Comparison of ENCODE assay signal across 11 mouse cellular contexts in the genomic region with DNA sequence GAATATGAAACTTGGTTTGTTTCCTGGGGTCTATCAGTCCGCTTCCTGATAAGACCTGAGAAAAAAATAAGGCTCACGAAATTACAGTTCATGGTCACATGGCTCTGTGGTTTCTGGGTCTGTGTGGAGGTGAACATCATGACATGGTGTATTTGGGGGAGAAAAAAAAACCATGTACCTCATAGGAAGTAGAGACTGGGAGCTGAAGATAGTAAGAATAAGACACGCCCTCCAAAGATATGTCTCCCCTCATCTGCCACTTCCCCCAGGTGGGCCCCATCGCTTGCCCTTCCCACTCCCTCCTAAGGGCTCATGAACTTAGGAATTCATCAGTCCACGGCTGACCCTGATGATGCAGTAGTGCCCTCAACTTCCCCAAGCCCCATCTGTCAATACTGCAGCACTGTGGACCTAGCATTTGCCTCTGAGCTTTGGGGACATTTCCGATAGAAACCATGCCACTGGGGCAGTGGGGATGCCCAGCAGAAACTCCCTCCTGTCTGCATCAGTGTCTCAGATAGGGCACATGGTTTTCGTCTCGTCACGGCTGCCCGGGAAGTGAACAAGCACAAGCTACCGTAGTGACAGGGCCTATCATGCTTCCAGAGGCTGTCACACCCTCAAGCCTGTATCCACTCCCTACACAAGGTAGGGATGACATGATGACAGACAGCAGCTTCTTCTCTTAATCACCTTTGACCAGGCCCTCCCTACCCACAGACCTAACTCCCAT. TPM values are rescaled to one million over a fixed set of nuclear protein-coding genes. Genes with fewer than 3 reads are reported as not detected.
A peak's percentile ranks its signal among the peaks of the same experiment; 100 is the strongest.
DNase-seq lines count a peak whose midpoint lies in the region; ATAC-seq and TF ChIP-seq lines count a peak whose summit lies in the region.
"Had no signal": no experiment of that assay in that cellular context is flagged by ENCODE, and none has a peak within 500 bp of the region (broad histone marks: within the 10 kb centered on the region; RNA-seq: fewer than 3 reads in every experiment).

No protein-coding gene starts in this region.

- H3K4me2 ChIP-seq in forebrain, embryonic 16.5 days (ENCODE audit: low read length) = no peak overlapping the region
- H3K4me2 ChIP-seq in kidney, embryonic 15.5 days = no peak overlapping the region
- H3K4me2 ChIP-seq in liver, embryonic 14.5 days (ENCODE audit: low read depth) = peak overlapping the region; percentile 78
- H3K4me2 ChIP-seq: limb, embryonic 13.5 days had no signal

- peak overlapping the region; percentile 3; the same call in 1 of the 2 replicates for H3K27ac ChIP-seq in forebrain, embryonic 10.5 days
- no peak overlapping the region for H3K27ac ChIP-seq in forebrain, embryonic 16.5 days (ENCODE audit: low read length)
- H3K27ac ChIP-seq in kidney, embryonic 15.5 days = peak overlapping the region; percentile 88; the same call in 1 of the 2 replicates
- H3K27ac ChIP-seq in liver, embryonic 14.5 days = peak overlapping the region; percentile 100
- H3K27ac ChIP-seq: limb, embryonic 13.5 days had no signal

- no peak for ATAC-seq in forebrain, embryonic 16.5 days
- ATAC-seq in kidney, embryonic 15.5 days (replicated peaks; ENCODE audit: low FRiP score) = peak; percentile 38
- ATAC-seq in liver, embryonic 14.5 days (ENCODE audit: insufficient read depth) = peak; percentile 95

- 89% methylated on average over 11 of the region's 11 CpGs for WGBS in forebrain, embryonic 10.5 days
- 90% methylated on average over 11 of the region's 11 CpGs for WGBS in forebrain, embryonic 16.5 days
- WGBS in kidney, embryonic 15.5 days = 76% methylated on average over 11 of the region's 11 CpGs
- 11% methylated on average over 11 of the region's 11 CpGs for WGBS in liver, embryonic 14.5 days (ENCODE audit: insufficient replicate concordance)

- H3K9me3 ChIP-seq in forebrain, embryonic 10.5 days = no peaks in the 10 kb centered on the region
- no peaks in the 10 kb centered on the region for H3K9me3 ChIP-seq in forebrain, embryonic 16.5 days (ENCODE audit: control insufficient read depth, low read length)
- no peaks in the 10 kb centered on the region for H3K9me3 ChIP-seq in kidney, embryonic 15.5 days (replicated peaks)
- no peaks in the 10 kb centered on the region for H3K9me3 ChIP-seq in liver, embryonic 14.5 days (ENCODE audit: control insufficient read depth, low read length)
- H3K9me3 ChIP-seq: limb, embryonic 13.5 days; midbrain, embryonic 10.5 days had no signal

- DNase-seq in forebrain, embryonic 10.5 days (ENCODE audit: extremely low spot score, low spot score) = no peak
- no peak for DNase-seq in kidney, postnatal 36 days
- peak; percentile 80 for DNase-seq in c-Kit-positive CD71-positive TER-119-negative erythroid progenitor cells, embryonic 14.5 days (ENCODE audit: low read depth)
- DNase-seq in liver, embryonic 14.5 days (ENCODE audit: low read depth in 3 of 3, low spot score in 3 of 3) = peak; percentile 90 to 94 (median 92)
- no peak for DNase-seq in adrenal gland, postnatal 25 days
- no peak for DNase-seq in gastrocnemius, postnatal 10 days
- DNase-seq: kidney, adult 18-20 months had no signal

- no peaks in the 10 kb centered on the region for H3K27me3 ChIP-seq in forebrain, embryonic 10.5 days (ENCODE audit: poor library complexity, severe bottlenecking)
- no peaks in the 10 kb centered on the region for H3K27me3 ChIP-seq in forebrain, embryonic 16.5 days (replicated peaks; ENCODE audit: control insufficient read depth, insufficient read depth, low read length)
- H3K27me3 ChIP-seq in kidney, embryonic 15.5 days = no peaks in the 10 kb centered on the region
- no peaks in the 10 kb centered on the region for H3K27me3 ChIP-seq in liver, embryonic 14.5 days (ENCODE audit: control insufficient read depth, insufficient read depth, low read length)
- H3K27me3 ChIP-seq: limb, embryonic 13.5 days had no signal

- no peak overlapping the region for H3K4me3 ChIP-seq in forebrain, embryonic 10.5 days
- no peak overlapping the region for H3K4me3 ChIP-seq in forebrain, embryonic 16.5 days (replicated peaks; ENCODE audit: low read length)
- no peak overlapping the region for H3K4me3 ChIP-seq in kidney, embryonic 15.5 days (replicated peaks)
- peak overlapping the region; percentile 39 to 52 for H3K4me3 ChIP-seq in liver, embryonic 14.5 days (ENCODE audit: insufficient read depth in 1 of 2, low read depth in 2 of 2, low read length in 2 of 2)
- H3K4me3 ChIP-seq: limb, embryonic 13.5 days; midbrain, embryonic 10.5 days had no signal

- peak; percentile 90 for TF ChIP-seq EP300 in liver, embryonic 14.5 days (IDR thresholded peaks at IDR 0.05; ENCODE audit: low read depth)

- no peak overlapping the region for H3K9ac ChIP-seq in forebrain, embryonic 16.5 days (replicated peaks; ENCODE audit: low read depth, low read length)
- no peak overlapping the region for H3K9ac ChIP-seq in kidney, embryonic 15.5 days
- H3K9ac ChIP-seq in liver, embryonic 14.5 days (replicated peaks) = peak overlapping the region; percentile 75
- H3K9ac ChIP-seq: limb, embryonic 13.5 days had no signal

- 0 out of 2 replicates have a peak, but pooled peaks have one; percentile 18 for TF ChIP-seq CTCF in liver, embryonic 14.5 days (IDR thresholded peaks at IDR 0.05; ENCODE audit: low read depth)

- H3K4me1 ChIP-seq in forebrain, embryonic 10.5 days = peaks cover 42% of the 10 kb centered on the region
- H3K4me1 ChIP-seq in forebrain, embryonic 16.5 days (replicated peaks; ENCODE audit: control insufficient read depth, insufficient read depth, low read length) = peaks cover 15% of the 10 kb centered on the region
- peaks cover 61% of the 10 kb centered on the region for H3K4me1 ChIP-seq in kidney, embryonic 15.5 days
- peaks cover 74 to 82% of the 10 kb centered on the region in 2 experiments for H3K4me1 ChIP-seq in liver, embryonic 14.5 days (replicated peaks; ENCODE audit: control insufficient read depth in 2 of 2, insufficient read depth in 2 of 2, low read length in 1 of 2)

- H3K36me3 ChIP-seq in forebrain, embryonic 10.5 days (replicated peaks) = no peaks in the 10 kb centered on the region
- no peaks in the 10 kb centered on the region for H3K36me3 ChIP-seq in forebrain, embryonic 16.5 days (ENCODE audit: control insufficient read depth, insufficient read depth)
- H3K36me3 ChIP-seq in kidney, embryonic 15.5 days = no peaks in the 10 kb centered on the region
- peaks cover 82% of the 10 kb centered on the region for H3K36me3 ChIP-seq in liver, embryonic 14.5 days (replicated peaks; ENCODE audit: control insufficient read depth, insufficient read depth, low read depth)
- H3K36me3 ChIP-seq: limb, embryonic 13.5 days; midbrain, embryonic 10.5 days had no signal

RNA-seq across cellular contexts. Expression of gene Gmpr, which starts 20.2 kb away (rescaled TPM):
- polyA plus RNA-seq in forebrain, embryonic 10.5 days (2016; fragmentation: Nextera tagmentation; extraction: Ambion mirVana) = 27.3 and 31.5 TPM in 2 replicates
- 20.3 and 25.9 TPM in 2 replicates for polyA plus RNA-seq in forebrain, embryonic 16.5 days (2015; fragmentation: Nextera tagmentation; extraction: Ambion mirVana)
- 49.9 and 52.1 TPM in 2 replicates for polyA plus RNA-seq in kidney, embryonic 15.5 days (2015; fragmentation: Nextera tagmentation; extraction: Ambion mirVana)
- 116 and 155 TPM in 2 replicates for polyA plus RNA-seq in liver, embryonic 14.5 days (2012; rRNA removed)
- polyA plus RNA-seq in liver, embryonic 14.5 days (2014; fragmentation: Nextera tagmentation; extraction: Ambion mirVana) = 295 and 311 TPM in 2 replicates
- total RNA-seq in adrenal gland, postnatal 25 days (2021) = 26.6 and 29.0 TPM in 2 replicates
- total RNA-seq in gastrocnemius, postnatal 10 days (2021) = 100 to 1,000 TPM; 163 to 170 TPM

Comparison
In these comparisons a context has a peak if more than half of its experiments do, and no peak if none do; other contexts are left out.
1. DNase-seq: peak in c-Kit-positive CD71-positive TER-119-negative erythroid progenitor cells, embryonic 14.5 days (single experiment) and liver, embryonic 14.5 days (3 of 3); none in forebrain, embryonic 10.5 days (single experiment), kidney, postnatal 36 days (0 of 2), adrenal gland, postnatal 25 days (single experiment) and gastrocnemius, postnatal 10 days (single experiment).
2. H3K4me3 ChIP-seq: peak in liver, embryonic 14.5 days (2 of 2); none in forebrain, embryonic 10.5 days (single experiment), forebrain, embryonic 16.5 days (single experiment) and kidney, embryonic 15.5 days (single experiment).